Mouse (Mus musculus) brain, embryonic 18.5 days (tissue): ENCODE measurements around the gene Pla2g6.

ENCODE experiments used
- DNase-seq: peaks from one replicate; pipeline ENCODE4 v3.0.0-alpha.2; 2012; ENCODE audit warnings: low read depth, low spot score

Gene Pla2g6

DNA sequence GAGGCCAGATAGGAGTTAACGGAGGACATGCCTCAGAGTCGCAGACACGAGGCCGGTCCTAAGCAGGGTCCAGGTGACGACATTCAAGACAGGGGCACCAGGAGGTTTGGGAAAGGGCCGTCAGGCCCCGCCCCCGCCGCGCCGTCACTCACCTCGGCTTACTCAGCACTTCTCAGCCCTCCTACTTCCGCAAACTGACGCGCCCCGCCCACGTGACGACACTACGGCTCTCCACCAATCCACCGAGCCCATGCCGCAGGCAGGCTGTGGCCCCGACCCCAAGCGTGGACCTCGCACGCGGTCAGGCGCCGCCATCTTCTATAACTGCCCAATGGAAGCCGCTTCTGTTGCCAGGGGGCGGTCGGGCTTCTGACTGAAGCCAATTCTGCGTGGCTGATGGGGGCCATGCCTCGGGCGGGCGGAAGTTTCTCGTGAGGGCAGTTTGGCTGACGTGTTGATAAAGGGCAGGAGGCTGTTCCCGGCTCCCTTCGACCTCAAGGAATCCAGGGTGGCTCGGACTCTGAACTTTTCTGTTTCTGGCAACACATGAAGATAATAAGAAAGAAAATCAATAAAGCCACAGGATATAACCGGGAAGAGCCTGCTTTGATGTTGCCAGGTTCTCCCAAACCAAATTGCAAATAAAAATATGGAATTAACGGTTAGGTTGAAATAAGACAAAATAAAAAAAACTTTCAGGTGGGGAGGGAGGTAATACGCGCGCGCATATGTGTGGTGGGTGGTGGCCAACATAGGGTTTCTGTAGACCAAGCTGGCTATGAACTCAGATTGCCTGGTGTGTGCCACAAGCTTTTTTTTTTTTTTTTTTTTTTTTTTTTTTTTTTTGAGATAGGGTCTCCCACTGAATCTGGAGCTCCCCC lies at the start of gene Pla2g6:
TSS of gene Pla2g6 (minus strand) at position 333 of the 881 bp plus-strand sequence.
- DNase-seq: peak; percentile 94

DNA sequence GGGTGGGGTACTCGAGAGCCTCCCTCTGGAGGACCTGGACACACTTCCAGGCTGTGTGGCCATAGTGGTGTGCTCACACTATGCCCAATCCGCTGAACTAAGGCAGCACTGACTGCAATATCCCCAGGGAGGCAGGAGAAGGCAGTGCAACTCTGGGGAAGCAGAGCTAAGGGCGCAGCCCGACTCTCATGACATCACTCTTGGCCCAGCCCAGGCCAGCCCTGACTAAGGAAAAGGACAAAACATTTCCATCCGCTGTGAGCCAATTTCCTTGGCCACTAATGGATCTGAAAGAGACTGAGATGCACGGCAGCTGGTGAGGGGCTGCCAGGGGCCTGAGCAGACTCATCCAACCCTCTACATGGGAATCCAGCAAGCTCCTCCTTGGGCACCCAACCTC lies 49.5 kb upstream of the Pla2g6 start:
- DNase-seq: no peak

DNA sequence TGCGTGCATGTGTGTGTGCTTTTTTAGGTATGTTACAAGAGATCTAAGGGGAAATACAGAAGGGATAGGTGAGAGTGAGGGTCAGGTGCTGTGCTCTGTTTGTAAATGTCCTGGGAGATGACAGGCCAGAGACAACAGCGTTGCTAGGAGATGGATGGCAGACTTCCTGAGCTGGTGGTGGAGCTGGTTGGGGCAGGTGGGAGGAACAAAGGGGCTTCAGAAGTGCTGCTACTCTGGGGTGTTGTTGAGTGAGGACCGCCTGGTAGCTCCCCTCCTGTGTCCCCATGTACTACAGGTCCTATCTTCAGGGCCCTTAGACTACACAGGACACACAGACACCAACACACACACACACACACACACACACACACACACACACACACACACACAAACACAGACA lies 46.6 kb upstream of the Pla2g6 start:
- no peak for DNase-seq

DNA sequence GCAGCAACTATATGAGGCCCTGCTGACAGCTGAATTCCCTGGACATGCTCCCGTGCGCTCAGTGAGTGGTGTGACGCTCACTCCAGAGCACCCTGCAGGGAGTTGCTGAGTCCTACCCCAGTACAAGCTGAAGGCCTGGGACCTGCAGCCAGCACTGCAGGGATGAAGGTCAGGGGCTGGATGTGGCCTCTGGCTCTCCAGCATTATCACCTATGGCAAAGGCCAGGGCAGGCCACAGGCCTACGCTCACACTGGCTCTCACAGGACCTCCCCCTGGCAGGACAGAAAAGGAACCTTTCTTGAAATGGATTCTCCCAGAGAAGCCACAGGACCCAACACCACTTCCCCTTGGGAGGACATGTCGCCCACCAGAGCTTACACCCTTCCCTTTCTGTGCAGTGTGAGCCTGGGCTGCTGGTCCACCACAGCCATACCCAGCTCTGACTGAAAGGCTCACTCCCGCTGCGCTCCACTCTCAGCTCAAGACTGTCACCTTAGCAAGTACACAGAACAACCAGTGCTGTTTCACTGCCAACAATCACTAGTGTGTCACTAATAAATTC lies 42.2 kb upstream of the Pla2g6 start:
- DNase-seq: no peak

DNA sequence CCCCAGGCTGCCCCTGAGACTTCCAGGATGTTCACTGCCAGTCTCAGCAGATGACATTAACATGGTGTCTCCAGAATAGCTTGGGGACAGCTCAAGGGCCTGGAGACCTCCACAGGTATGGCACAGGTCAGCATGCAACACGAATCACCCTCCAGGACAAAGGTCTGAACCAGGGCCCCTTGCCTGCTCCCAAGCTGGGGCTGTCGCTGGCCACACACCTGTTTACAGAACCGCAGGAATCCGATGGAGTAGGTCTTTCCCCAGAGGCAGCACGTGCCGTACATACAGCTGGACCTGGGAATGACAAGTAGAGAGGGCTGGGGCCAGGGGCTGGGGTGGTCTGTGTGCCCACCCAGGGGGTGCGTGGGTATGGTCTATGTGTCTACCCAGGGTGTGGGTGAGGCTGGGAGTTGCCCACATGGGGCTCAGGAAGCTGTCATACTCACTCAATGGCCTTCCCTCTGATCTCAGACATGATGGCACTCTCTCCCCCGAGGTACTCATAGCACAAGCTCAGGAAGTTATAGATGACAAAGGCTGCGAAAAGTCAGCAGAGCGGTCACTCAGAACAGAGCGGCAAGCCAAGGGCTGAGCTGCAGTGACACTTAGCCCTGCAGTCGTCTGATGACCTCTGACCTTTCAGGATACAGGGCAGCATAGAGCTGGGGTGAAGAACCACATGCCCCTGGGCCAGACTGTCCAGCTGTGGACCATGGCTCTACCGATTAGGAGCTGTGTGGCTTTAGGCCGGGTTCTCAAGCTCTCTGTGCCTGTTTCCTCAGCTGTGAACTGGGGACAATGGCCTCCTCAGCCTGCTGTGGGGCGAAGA lies 41.5 kb upstream of the Pla2g6 start:
- no peak for DNase-seq

DNA sequence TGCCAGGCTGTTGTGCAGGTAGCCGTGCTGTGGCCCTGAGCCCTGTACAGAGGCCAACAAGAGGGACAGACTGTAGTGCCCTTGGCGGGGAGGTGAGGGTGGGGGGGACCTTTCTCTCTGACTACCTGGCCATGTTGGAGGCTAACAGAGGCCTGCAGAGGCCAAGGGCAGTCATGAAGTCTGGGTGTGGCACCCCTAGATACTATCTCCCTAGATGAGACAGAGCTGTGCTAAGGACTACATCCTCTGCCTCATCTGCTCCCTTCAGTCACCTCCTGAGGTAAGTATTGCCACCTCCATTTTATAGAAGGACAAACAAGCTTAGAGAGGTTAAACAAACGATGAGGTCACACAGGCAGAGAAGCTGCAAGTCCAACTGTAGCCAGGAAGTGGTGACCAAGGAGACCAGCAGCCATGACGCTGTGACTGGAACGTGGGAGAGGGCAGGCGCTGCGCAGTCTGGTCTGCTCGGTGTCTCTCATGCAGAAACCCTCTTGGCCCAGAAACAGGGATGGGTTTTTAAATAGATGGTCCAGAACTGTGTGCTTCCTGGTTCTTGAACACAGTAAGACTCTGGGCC lies 40.8 kb upstream of the Pla2g6 start:
- no peak for DNase-seq

DNA sequence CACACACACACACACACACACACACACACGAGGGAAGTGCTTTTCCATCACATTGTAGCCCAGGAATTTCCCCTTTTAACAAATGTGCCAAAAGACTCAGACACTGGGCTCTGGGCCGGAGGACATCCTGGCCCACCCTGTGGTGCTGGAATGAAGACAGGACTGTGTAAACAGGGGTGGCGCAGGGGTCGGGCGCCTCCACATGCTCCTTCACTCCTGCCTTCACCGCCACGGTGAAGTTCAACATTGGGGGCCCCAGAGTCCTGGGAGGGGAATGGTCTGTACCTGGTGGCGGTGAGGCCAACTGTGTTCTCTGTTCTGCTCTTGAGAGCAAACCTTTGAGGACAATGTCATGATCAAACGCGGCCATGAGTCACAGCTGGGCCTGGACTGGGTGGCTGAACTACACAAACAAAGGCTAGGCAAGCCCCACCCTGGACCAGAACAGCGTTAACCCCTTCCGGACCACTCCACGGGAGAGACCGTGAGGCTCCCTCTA lies 40.2 kb upstream of the Pla2g6 start:
- no peak for DNase-seq

DNA sequence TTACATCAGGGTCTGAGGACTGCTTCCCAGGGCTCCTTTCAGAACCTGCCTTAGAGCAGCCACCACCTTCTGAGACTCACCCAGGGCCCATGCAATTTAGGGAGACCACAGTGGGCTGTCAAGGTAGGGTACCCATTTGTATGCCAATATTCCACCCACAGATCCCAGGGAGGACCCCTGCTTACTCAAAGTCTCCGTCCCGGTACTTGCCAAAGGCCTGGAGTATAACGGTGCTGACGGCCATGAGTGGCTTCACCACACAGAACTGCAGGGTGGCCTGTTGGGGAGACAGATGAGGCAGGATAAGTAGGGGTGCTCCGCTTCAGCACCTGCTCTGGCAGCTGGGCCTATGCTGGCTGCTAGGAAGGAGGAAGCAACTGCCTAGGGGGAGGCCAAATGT lies 38.2 kb upstream of the Pla2g6 start:
- no peak for DNase-seq

DNA sequence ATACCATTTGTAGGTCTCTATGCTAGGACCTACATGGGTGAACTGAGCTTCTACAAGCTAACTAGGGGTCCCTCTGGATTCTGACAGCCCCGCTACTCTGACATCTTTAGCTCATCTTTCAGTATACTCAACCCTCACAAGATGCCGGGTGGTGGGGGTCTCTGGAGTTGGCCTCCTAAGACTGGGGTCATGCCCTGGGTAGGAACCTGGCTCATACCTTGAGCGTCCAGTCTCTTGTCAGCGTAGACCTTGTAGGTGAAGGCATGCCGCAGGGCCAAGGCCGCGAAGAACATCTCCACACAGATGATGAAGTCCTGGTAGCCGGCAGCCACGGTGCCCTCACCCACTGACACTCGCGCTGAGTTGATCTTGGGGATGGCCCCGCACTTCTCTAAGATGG lies 36.9 kb upstream of the Pla2g6 start:
- DNase-seq: no peak

DNA sequence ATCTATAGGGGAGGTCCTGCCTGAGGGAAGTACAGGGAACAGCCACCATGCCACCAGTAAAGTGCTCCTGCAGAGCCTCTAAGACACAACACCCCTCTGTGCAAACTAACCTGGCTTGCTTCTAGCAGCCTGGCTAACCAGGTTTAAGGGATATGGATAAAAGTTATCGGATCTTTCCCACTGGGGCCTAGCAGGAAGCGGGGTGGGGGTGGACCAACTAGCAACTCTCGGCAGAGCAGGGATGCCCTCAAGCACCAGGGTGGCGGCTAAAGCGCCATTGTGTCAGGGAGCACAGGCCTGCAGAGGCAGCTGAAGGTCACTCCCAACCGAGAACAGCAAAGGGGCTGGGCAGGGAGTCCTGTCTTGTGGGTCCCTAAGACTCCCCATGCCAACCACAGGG lies 35.9 kb upstream of the Pla2g6 start:
- no peak for DNase-seq

DNA sequence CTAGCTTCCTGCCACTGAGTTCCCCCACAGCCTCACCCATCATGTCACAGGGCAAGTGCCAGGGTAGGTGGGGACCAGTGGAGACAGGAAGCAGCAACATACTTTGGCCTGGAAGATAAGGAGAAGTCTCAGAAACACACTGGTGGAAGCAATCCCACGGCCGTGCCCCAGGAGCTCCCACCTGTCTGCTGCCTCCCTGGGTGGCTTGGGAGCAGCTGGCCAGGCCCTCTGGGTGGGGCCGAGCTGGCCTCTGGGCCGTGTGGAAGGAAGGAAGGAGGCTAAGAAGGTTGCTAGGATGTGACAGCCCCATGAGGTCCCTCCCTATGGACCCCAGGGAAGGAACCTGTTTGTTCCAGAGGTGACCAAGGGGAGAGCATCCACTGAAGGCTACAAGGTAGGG lies 32.8 kb upstream of the Pla2g6 start:
- DNase-seq: no peak

DNA sequence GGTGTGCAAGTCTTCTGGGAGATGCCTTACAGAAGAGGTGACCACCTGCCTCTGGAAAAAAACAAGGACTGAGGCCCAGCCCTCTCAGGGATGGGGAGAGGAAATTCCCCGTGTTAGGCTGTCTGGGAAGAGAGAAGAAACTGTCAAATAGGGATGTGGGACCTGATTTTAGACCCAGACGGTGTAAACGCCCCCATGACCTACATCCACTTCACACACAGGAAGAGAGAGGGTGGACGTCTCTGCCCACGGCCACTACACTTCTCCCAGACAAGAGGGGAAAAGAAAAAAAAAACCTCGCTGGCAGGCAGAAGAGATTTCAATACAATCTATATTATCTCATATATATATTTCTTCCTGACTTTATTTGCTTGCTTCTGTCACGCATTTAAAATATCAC lies 32.2 kb upstream of the Pla2g6 start:
- DNase-seq: no peak

DNA sequence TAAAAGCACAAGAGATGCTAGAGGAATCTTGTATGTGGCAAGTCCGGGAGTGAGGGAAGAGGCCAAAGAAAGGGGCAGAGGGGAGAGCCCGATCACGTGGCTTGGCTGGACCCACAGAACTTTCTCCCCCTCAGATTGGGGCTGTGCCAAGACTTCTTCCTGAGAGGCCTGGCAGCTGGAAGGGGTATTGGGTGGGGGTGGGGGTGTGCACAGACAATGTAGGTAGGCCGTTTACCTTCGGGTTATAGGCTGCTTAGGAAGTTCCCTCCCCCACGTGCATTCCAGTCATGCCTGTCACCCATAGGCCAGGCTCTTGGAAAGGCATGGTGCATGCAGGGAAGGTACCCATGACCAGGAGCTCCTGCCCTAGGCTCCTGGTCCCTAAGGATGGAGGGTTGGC lies 31.8 kb upstream of the Pla2g6 start:
- DNase-seq: no peak

DNA sequence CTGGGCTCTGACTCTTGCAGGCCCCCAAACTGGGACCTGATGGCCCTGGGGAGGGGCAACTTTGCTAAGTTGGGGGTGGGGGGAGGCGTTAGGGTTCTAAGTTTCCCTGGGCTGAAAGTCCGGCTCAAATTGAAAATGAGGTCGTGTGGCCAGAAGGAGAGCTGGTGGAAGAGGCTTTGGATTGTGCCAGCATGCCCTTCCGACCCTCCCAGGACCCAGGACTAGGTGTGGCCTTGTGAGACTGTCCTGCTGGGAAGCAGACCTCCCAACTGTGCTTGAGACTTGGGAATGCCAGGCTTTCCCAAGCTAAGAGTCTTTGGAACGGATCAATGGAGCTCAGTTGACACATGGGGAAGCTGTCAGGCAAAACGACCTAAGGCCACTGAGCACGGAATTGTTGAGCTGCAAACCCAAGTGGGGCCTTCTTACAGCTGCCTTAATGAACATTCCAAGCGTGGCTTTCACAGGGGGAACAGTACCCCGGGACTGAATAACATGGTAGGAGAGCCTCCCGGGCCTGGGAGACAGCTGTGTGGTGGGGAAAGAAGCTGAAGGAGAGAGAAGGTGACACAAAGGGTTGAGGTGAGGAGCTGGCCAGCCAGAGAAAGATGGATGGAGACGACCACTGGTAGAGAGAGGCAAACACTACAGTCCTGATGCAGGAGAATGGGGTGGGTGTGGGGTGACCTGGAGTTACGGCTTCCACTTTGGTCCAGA lies 29.9 kb upstream of the Pla2g6 start:
- no peak for DNase-seq

DNA sequence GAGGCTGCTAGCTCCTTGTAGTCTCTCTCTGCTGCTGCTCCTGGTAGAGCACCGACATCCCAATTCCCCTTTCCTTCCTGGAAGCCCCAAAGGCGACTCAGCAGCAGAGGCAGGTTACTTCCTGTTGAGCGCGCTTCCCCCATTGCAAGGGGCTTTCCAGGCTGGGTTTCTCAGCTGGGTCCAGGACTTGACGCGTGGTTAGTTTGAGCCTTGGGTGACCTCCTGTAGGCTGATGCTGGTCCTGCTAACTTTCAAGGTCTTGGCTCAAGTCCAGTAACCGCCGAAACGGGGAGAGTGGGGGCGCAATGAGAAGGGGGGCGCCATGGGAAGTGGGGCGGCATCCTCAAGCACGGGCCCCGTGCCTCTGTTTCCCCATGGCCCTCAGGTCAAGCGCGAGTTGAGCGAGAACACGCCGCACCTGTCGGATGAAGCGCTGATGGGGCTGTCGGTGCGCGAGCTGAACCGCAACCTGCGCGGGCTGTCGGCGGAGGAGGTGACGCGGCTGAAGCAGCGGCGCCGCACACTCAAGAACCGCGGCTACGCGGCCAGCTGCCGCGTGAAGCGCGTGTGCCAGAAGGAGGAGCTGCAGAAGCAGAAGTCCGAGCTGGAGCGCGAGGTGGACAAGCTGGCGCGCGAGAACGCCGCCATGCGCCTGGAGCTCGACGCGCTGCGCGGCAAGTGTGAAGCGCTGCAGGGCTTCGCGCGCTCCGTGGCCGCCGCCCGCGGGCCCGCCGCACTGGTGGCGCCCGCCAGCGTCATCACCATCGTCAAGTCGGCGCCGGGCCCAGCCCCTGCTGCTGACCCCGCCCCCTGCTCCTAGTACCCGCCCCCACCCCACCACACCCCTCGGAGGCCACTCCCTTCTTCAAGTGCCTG lies 29.1 kb upstream of the Pla2g6 start:
- no peak for DNase-seq

DNA sequence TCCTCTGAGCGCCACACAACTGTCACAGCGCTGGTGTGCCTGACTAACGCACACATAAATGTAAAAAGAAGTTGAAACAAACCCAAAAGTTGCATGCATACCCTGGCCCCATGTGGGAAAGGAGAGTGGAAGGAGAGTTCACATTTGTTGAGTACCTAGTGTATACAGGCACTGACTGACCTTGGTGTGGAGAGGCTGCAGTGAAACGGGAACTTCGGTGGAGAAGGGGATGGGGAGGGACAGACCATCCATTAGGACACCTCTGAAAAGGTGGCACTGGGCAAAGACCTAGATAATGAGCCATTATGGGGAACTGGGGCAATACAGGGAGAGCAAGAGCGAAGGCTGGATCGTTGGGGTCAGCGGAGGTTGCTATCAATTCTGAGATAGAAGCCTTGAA lies 28.3 kb upstream of the Pla2g6 start:
- DNase-seq: no peak

DNA sequence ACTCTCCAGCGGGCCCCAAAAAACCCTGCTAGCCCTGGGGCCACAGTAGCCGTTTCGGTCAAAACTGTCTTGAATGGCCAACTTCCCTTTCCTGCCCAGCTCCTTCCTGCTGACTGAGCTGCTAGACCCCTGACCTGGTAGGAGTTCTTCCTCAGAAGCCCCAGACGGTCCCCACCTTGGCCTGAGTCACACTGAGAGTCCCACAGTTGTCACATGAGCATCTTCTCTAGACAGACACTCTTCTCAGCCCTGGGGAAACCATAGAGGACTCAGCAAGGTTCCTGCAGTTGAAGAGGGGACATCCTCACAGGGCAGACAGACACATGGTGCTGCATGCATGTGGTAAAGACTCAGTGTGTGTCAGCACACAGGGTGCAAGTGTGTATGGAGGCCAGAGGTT lies 26.4 kb upstream of the Pla2g6 start:
- DNase-seq: no peak

DNA sequence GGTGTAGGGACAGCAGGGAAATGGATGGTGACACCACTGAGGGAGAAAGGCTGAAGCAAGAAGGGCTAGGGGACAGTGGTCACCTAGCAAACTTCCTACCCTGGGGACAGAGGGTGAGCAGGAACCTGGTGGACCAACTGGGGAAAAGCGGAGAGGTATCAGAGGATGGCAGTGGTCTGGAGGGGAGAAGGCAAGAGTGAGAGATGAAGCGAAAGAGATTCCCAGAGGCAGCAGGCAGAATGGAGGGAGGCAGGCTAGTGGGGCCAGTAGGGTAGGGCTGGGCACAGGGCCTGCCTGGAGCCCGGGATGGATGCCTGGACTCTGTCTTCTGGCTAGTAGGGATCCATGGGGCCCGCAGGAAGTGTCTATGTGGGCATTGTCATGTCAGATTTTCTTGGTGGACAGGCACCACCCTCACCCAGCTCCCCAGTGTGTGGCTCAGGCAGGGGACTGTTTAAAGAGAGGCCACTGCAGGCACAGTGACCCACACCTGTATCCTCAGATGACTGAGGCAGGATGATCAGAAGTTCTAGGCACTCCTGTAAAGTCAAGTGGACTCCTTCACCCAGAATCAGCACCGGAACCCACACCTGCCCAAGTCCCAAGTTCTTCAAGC lies 25.6 kb upstream of the Pla2g6 start:
- DNase-seq: no peak

DNA sequence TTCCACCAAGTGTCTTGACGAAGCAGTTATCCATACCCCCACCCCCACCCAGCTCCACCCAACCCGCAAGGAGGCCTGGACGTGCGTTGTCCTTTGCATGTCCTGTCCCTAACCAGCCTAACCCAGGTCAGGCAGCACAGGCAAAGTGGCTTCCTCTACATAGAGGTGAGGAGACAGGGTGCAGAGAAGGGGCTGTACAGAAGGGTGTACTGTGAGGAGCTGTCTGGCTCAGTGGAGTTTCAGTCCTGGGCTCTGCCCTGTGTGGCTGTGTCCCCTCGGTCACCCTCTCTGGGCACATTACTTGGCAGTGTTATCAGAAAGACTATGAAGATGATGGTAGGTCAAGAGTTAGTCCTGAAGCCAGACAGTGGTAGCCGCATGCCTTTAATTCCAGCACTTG lies 24.3 kb upstream of the Pla2g6 start:
- DNase-seq: no peak

DNA sequence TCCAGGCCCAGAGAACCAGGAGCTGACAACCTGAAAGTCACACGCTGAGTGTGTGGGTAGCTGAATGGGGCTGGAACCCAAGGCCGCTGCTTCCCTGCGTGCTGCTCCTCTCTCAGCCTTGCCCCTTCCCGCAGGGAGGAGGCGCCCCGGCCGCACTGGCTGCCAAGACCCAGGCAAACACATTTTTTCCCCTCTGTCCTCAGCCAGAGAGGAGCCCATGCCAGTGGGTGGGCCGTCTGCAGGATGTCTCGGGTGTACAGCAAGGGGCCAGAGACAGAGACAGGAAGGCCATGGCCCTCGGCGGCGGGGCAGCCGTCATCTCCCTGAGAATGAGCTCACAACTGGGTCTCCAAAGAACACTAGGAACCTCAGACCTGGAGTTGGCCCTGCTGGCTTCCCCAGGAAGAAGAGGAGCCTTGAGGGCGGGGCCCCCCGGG lies 23.2 kb upstream of the Pla2g6 start:
- DNase-seq: no peak
